Mouse (Mus musculus) liver, embryonic 18 days (tissue): ENCODE results near the gene Gm5849. TPM values are rescaled to one million over a fixed set of nuclear protein-coding genes. Genes with fewer than 3 reads are reported as not detected.

Source experiments
- polyA plus RNA-seq: library from polyadenylated mRNA; depleted of rRNA; stranded (reverse); fragments of >200 nt; gene quantifications from 2 replicates; pipeline ENCODE4 v1.2.3, GENCODE M21; 2012; rRNA removed

Gm5849 gene
- polyA plus RNA-seq, result not detected in 2 replicates

GRCm38 (mm10) chr3:90777776-90778175 lies at the start of gene Gm5849:
Gm5849 (minus strand) TSS chr3:90777876.

GRCm38 (mm10) chr3:90726606-90727005 lies 51.1 kb downstream of the Gm5849 start, which contains the start of gene Pglyrp4:
Pglyrp4 (plus strand) TSS chr3:90726906.

Other genes with a start within 250 kb of the Gm5849 start
- gene S100a16, start 240.6 kb downstream of the Gm5849 start, polyA plus RNA-seq, result 21.5 and 26.1 TPM in 2 replicates
- 0.12 and 0.13 TPM in 2 replicates for gene S100a3, start 217.3 kb downstream of the Gm5849 start, polyA plus RNA-seq
- gene S100a2, start 187.6 kb downstream of the Gm5849 start, polyA plus RNA-seq, result not detected in 2 replicates
- not detected in 2 replicates for gene Gm42674, start 176.0 kb downstream of the Gm5849 start, polyA plus RNA-seq
- gene S100a4, start 174.1 kb downstream of the Gm5849 start, polyA plus RNA-seq, result 3.9 and 6.9 TPM in 2 replicates
- not detected in 2 replicates for gene S100a5, start 169.4 kb downstream of the Gm5849 start, polyA plus RNA-seq
- gene S100a6, start 165.0 kb downstream of the Gm5849 start, polyA plus RNA-seq, result 33.0 and 39.2 TPM in 2 replicates
- 0.11 and 0.12 TPM in 2 replicates for gene S100a7a, start 123.9 kb downstream of the Gm5849 start, polyA plus RNA-seq
- gene S100a8, start 108.9 kb downstream of the Gm5849 start, polyA plus RNA-seq, result 2,991 and 4,044 TPM in 2 replicates
- 4,014 and 5,626 TPM in 2 replicates for gene S100a9, start 82.2 kb downstream of the Gm5849 start, polyA plus RNA-seq
- 0.06 and 0.10 TPM in 2 replicates for gene Pglyrp4, start 51.0 kb downstream of the Gm5849 start, polyA plus RNA-seq